In the genomic region with DNA sequence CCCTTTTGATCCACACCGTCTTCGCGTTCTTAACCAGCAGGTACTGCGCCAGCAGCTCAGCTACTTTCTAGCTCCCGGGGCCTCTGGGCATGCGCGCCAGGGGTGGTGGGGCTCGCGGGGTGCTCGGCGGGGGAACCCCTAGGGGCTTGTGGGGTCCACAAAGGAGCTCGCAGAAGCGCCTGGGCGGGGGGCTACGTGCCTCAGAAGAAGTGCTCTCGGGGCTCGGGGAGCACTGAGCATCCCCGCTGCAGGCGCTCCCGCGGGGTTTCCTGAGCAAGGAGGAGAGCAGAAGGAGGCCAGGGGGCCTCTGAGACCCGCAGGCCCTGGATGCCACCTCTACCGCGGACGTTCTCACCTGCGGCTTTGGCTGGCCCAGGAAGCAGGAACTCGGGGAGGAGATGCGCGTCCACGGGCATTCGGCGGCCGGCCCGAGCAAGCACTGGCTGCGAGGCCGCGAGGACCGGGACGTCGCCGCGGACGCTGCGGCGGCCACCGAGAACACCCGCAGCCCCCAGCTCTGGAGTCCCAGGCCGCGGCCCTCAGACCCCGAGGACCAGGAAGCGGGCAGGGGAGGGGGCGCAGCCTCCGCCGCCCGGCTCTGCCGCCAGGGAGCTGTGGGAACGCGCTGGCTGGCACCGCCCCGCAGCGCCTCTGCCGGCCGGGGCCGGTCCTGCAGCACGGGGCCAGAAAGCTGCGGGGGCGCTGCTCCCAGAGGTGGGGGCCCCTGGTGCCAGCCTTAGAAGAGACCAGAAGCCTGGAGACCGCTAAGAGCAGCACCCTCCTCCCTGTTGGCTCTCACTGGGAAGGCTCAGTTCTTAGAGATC, we compare ENCODE assay signal across 8 mouse cellular contexts. TPM values are rescaled to one million over a fixed set of nuclear protein-coding genes. Genes with fewer than 3 reads are reported as not detected.
DNase-seq lines count a peak whose midpoint lies in the region; ATAC-seq and TF ChIP-seq lines count a peak whose summit lies in the region.

No protein-coding gene starts in this region.

- H3K27ac ChIP-seq in intestine, embryonic 16.5 days (ENCODE audit: low read length) = no peak overlapping the region
- H3K27ac ChIP-seq in limb, embryonic 12.5 days = no peak overlapping the region
- H3K27ac ChIP-seq in midbrain, embryonic 16.5 days (ENCODE audit: low read length) = peak overlapping the region; percentile 57
- no peak overlapping the region for H3K27ac ChIP-seq in thymus, adult 2 months (ENCODE audit: control insufficient read depth, insufficient read depth, low read length)

- H3K4me3 ChIP-seq in intestine, embryonic 16.5 days (ENCODE audit: low read length) = peak overlapping the region; percentile 57
- H3K4me3 ChIP-seq in limb, embryonic 12.5 days (replicated peaks) = peak overlapping the region; percentile 57
- peak overlapping the region; percentile 57 for H3K4me3 ChIP-seq in midbrain, embryonic 16.5 days (ENCODE audit: low read depth, low read length)
- peak overlapping the region; percentile 46 for H3K4me3 ChIP-seq in thymus, adult 2 months (ENCODE audit: control insufficient read depth, insufficient read depth, low read length)

- peak; percentile 79 for ATAC-seq in intestine, embryonic 16.5 days
- ATAC-seq in limb, embryonic 12.5 days (ENCODE audit: insufficient number of reproducible peaks, insufficient read depth, low FRiP score, low TSS enrichment, low read depth) = peak; percentile 66; the same call in 1 of the 2 replicates
- peak; percentile 86 for ATAC-seq in midbrain, embryonic 16.5 days

- WGBS in intestine, embryonic 16.5 days = 29% methylated on average over 50 of the region's 68 CpGs
- 14% methylated on average over 61 of the region's 68 CpGs for WGBS in limb, embryonic 12.5 days
- WGBS in midbrain, embryonic 16.5 days = 29% methylated on average over 28 of the region's 68 CpGs
- 7% methylated on average over 43 of the region's 68 CpGs for WGBS in thymus, adult 2 months

- H3K36me3 ChIP-seq in intestine, embryonic 16.5 days (ENCODE audit: control insufficient read depth, insufficient read depth, low read length) = no peaks in the 10 kb centered on the region
- no peaks in the 10 kb centered on the region for H3K36me3 ChIP-seq in limb, embryonic 12.5 days
- no peaks in the 10 kb centered on the region for H3K36me3 ChIP-seq in midbrain, embryonic 16.5 days (ENCODE audit: control insufficient read depth, insufficient read depth, low read length)
- H3K36me3 ChIP-seq in thymus, adult 2 months (ENCODE audit: control insufficient read depth, insufficient read depth, low read length) = no peaks in the 10 kb centered on the region

- peaks cover 16% of the 10 kb centered on the region for H3K27me3 ChIP-seq in intestine, embryonic 16.5 days (replicated peaks; ENCODE audit: control insufficient read depth, insufficient read depth, low read length)
- H3K27me3 ChIP-seq in limb, embryonic 12.5 days = peaks cover 41% of the 10 kb centered on the region
- no peaks in the 10 kb centered on the region; the same call in 1 of the 2 replicates for H3K27me3 ChIP-seq in midbrain, embryonic 16.5 days (ENCODE audit: control insufficient read depth, insufficient read depth, low read depth, low read length)
- H3K27me3 ChIP-seq in thymus, adult 2 months (ENCODE audit: control insufficient read depth, insufficient read depth, low read length) = no peaks in the 10 kb centered on the region

- DNase-seq in gastrocnemius, postnatal 10 days = peak; percentile 24
- no peak for DNase-seq in gastrocnemius, postnatal 25 days
- peak; percentile 68 for DNase-seq in cerebellum, adult 9-11 months
- peak; percentile 31 to 43 for DNase-seq in frontal cortex, postnatal 10 days (ENCODE audit: low spot score in 2 of 2)
- DNase-seq in thymus, adult 2 months = peak; percentile 27

- no peaks in the 10 kb centered on the region for H3K4me1 ChIP-seq in intestine, embryonic 16.5 days (ENCODE audit: control insufficient read depth, insufficient read depth, low read length)
- H3K4me1 ChIP-seq in limb, embryonic 12.5 days (replicated peaks) = no peaks in the 10 kb centered on the region
- no peaks in the 10 kb centered on the region for H3K4me1 ChIP-seq in midbrain, embryonic 16.5 days (ENCODE audit: control insufficient read depth, insufficient read depth, low read length)
- no peaks in the 10 kb centered on the region for H3K4me1 ChIP-seq in thymus, adult 2 months (replicated peaks; ENCODE audit: control insufficient read depth, insufficient read depth, low read length)

- H3K4me2 ChIP-seq in intestine, embryonic 16.5 days (ENCODE audit: low read depth, low read length) = peak overlapping the region; percentile 70
- H3K4me2 ChIP-seq in limb, embryonic 12.5 days = peak overlapping the region; percentile 65
- peak overlapping the region; percentile 58 for H3K4me2 ChIP-seq in midbrain, embryonic 16.5 days (ENCODE audit: low read length)

- TF ChIP-seq POLR2A in thymus, adult 2 months (IDR thresholded peaks at IDR 0.05; ENCODE audit: control insufficient read depth, extremely low read depth, insufficient read depth, low read length, poor library complexity) = no peak

- H3K9me3 ChIP-seq in intestine, embryonic 16.5 days (ENCODE audit: control insufficient read depth, low read length) = no peaks in the 10 kb centered on the region
- no peaks in the 10 kb centered on the region for H3K9me3 ChIP-seq in limb, embryonic 12.5 days
- no peaks in the 10 kb centered on the region for H3K9me3 ChIP-seq in midbrain, embryonic 16.5 days (replicated peaks; ENCODE audit: control insufficient read depth, low read length, poor library complexity, severe bottlenecking)

- peak overlapping the region; percentile 65 for H3K9ac ChIP-seq in intestine, embryonic 16.5 days (ENCODE audit: low read depth, low read length)
- H3K9ac ChIP-seq in limb, embryonic 12.5 days (replicated peaks) = peak overlapping the region; percentile 65
- peak overlapping the region; percentile 74 for H3K9ac ChIP-seq in midbrain, embryonic 16.5 days (ENCODE audit: low read depth, low read length)

- peak; percentile 59; the same call in 1 of the 2 replicates for TF ChIP-seq CTCF in thymus, adult 2 months (IDR thresholded peaks at IDR 0.05; ENCODE audit: borderline replicate concordance, control insufficient read depth, extremely low read depth, insufficient read depth, low read length, poor library complexity)

RNA-seq across cellular contexts. Expression of a gene that starts 5.6 kb away (rescaled TPM):
- not detected for total RNA-seq in gastrocnemius, postnatal 10 days (2021)
- total RNA-seq in gastrocnemius, postnatal 25 days (2021) = not detected
- not detected in 2 replicates for polyA plus RNA-seq in intestine, embryonic 16.5 days (2015; fragmentation: Nextera tagmentation; extraction: Ambion mirVana)
- not detected in 2 replicates for polyA plus RNA-seq in limb, embryonic 12.5 days (2016; fragmentation: Nextera tagmentation; extraction: Ambion mirVana)
- polyA plus RNA-seq in midbrain, embryonic 16.5 days (2015; fragmentation: Nextera tagmentation; extraction: Ambion mirVana) = not detected in 2 replicates
- polyA plus RNA-seq in thymus, adult 2 months (2012; rRNA removed) = 0.80 TPM in 1 of 2 replicates, not detected in the other

RNA-seq across cellular contexts. Expression of a gene that starts 25.1 kb away (rescaled TPM):
- total RNA-seq in gastrocnemius, postnatal 10 days (2021) = not detected
- total RNA-seq in gastrocnemius, postnatal 25 days (2021) = not detected
- not detected in 2 replicates for polyA plus RNA-seq in intestine, embryonic 16.5 days (2015; fragmentation: Nextera tagmentation; extraction: Ambion mirVana)
- not detected in 2 replicates for polyA plus RNA-seq in limb, embryonic 12.5 days (2016; fragmentation: Nextera tagmentation; extraction: Ambion mirVana)
- not detected in 2 replicates for polyA plus RNA-seq in midbrain, embryonic 16.5 days (2015; fragmentation: Nextera tagmentation; extraction: Ambion mirVana)
- not detected in 2 replicates for polyA plus RNA-seq in thymus, adult 2 months (2012; rRNA removed)

RNA-seq across cellular contexts. Expression of a gene that starts 25.3 kb away (rescaled TPM):
- total RNA-seq in gastrocnemius, postnatal 10 days (2021) = not detected
- not detected for total RNA-seq in gastrocnemius, postnatal 25 days (2021)
- polyA plus RNA-seq in intestine, embryonic 16.5 days (2015; fragmentation: Nextera tagmentation; extraction: Ambion mirVana) = 0.26 and 0.87 TPM in 2 replicates
- 0.86 and 1.1 TPM in 2 replicates for polyA plus RNA-seq in limb, embryonic 12.5 days (2016; fragmentation: Nextera tagmentation; extraction: Ambion mirVana)
- 2.2 and 2.3 TPM in 2 replicates for polyA plus RNA-seq in midbrain, embryonic 16.5 days (2015; fragmentation: Nextera tagmentation; extraction: Ambion mirVana)
- 0.40 and 0.73 TPM in 2 replicates for polyA plus RNA-seq in thymus, adult 2 months (2012; rRNA removed)
